Mouse (Mus musculus): Measurements from ENCODE around the gene Sema6d.

DNA sequence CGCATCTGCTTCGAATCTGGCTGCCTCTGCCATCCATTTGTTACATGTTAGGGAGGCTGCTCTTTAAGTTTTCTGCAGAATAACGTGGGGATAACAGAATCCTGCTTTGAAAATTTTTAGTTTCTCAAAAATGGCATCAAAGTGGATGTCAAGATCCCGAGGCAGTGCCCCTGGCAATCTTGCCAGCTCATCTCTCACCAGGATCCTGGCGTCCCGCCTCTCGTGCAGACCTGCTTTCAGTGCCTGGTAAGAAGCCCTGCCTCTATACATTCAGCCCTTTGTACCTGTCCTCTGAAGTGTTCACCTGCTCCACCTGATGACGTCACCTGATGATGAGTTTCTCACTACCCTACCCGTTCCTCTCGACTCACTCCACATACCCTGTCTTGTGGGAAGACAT is 422.1 kb downstream of the Sema6d start:
- no peak for TF ChIP-seq CTCF (IDR thresholded peaks at IDR 0.05; ENCODE audit: low read depth, low read length)
- no peak for TF ChIP-seq EP300 (IDR thresholded peaks at IDR 0.05; ENCODE audit: insufficient read depth, low read depth, low read length)
- no peak for TF ChIP-seq POLR2A (IDR thresholded peaks at IDR 0.05; ENCODE audit: insufficient read depth, low read length)

All from ES-Bruce4 (cell line).